Mouse (Mus musculus) midbrain, embryonic 10.5 days (tissue): ENCODE data around the gene Plscr1. TPM values are rescaled to one million over a fixed set of nuclear protein-coding genes. Genes with fewer than 3 reads are reported as not detected.

ENCODE experiments used
- DNase-seq: peaks from one replicate; pipeline ENCODE4 v3.0.0-alpha.2; 2017; ENCODE audit warnings: low spot score
- H3K27ac ChIP-seq: fragments of 300-500 bp; sonication (generic); replicated peaks from 2 replicates; pipeline ENCODE4 v1.5.1; 2016; ENCODE audit warnings: mild to moderate bottlenecking
- H3K27me3 ChIP-seq: fragments of 300-500 bp; sonication (generic); 2 replicates; pipeline ENCODE4 v1.6.1; 2016; ENCODE audit warnings: low read depth, mild to moderate bottlenecking; ENCODE audit not compliant: poor library complexity, severe bottlenecking
- H3K36me3 ChIP-seq: fragments of 300-500 bp; sonication (generic); 2 replicates; pipeline ENCODE4 v1.6.1; 2016; ENCODE audit warnings: mild to moderate bottlenecking, moderate library complexity
- H3K4me1 ChIP-seq: fragments of 300-500 bp; sonication (generic); 2 replicates; pipeline ENCODE4 v1.6.1; 2016
- H3K4me3 ChIP-seq: fragments of 300-500 bp; sonication (generic); 2 replicates; pipeline ENCODE4 v1.5.1; 2016; ENCODE audit warnings: mild to moderate bottlenecking, moderate library complexity
- H3K9me3 ChIP-seq: fragments of 300-500 bp; sonication (generic); replicated peaks from 2 replicates; pipeline ENCODE4 v1.6.1; 2016; ENCODE audit warnings: mild to moderate bottlenecking
- WGBS: fragments of 180-500 bp; shearing (Covaris S2); methylation state at CpG from one replicate; pipeline ENCODE4 v1.1.7; 2016; 5-methylcytosine and 5-hydroxymethylcytosine counted together
- polyA plus RNA-seq: library from polyadenylated mRNA; unstranded; fragments of >200 nt; fragmentation: Nextera tagmentation; extraction: Ambion mirVana; gene quantifications from 2 replicates; pipeline ENCODE4 v1.2.1, GENCODE M21; 2016

Plscr1 gene
- polyA plus RNA-seq = 29.8 and 32.9 TPM in 2 replicates

- H3K9me3 ChIP-seq = no peaks in the 10 kb centered on the region
- peaks cover 20% of the 10 kb centered on the region for H3K4me1 ChIP-seq
- H3K4me3 ChIP-seq = peak within 1 kb of the TSS; percentile 76
- H3K27ac ChIP-seq = peak within 1 kb of the TSS; percentile 94
- 46% methylated on average over 7 of the region's 7 CpGs for WGBS
- no peaks in the 10 kb centered on the region for H3K36me3 ChIP-seq
- DNase-seq = no peak
- no peaks in the 10 kb centered on the region for H3K27me3 ChIP-seq
These were observed at the start of gene Plscr1 for GRCm38 (mm10) chr9:92249447-92249852. Gene Plscr1, plus strand, starts transcription at chr9:92249750.

GRCm38 (mm10) chr9:92204397-92204796 is 45.2 kb upstream of the Plscr1 start:
- Histone ChIP-seq H3K27ac (no peak overlapping the region), H3K9me3 (no peaks in the 10 kb centered on the region), H3K4me1 (no peaks in the 10 kb centered on the region), H3K4me3 (no peak overlapping the region), H3K36me3 (no peaks in the 10 kb centered on the region), H3K27me3 (no peaks in the 10 kb centered on the region)
- DNase-seq = no peak
- WGBS = 66% methylated on average over 2 of the region's 2 CpGs

- no peak for DNase-seq
- no peaks in the 10 kb centered on the region for H3K36me3 ChIP-seq
- H3K4me1 ChIP-seq = no peaks in the 10 kb centered on the region
- no peak overlapping the region for H3K27ac ChIP-seq
- no peaks in the 10 kb centered on the region for H3K27me3 ChIP-seq
- no peaks in the 10 kb centered on the region for H3K9me3 ChIP-seq
- H3K4me3 ChIP-seq = no peak overlapping the region
- 62% methylated on average over 4 of the region's 4 CpGs for WGBS
These were observed 42.2 kb upstream of the Plscr1 start for GRCm38 (mm10) chr9:92207307-92207706.

- Histone ChIP-seq H3K36me3 (no peaks in the 10 kb centered on the region), H3K4me3 (no peak overlapping the region), H3K4me1 (no peaks in the 10 kb centered on the region), H3K27ac (no peak overlapping the region), H3K27me3 (no peaks in the 10 kb centered on the region), H3K9me3 (no peaks in the 10 kb centered on the region)
- no peak for DNase-seq
- WGBS = 86% methylated on average over 8 of the region's 8 CpGs
These were observed 41.8 kb upstream of the Plscr1 start for GRCm38 (mm10) chr9:92207757-92208156.

GRCm38 (mm10) chr9:92209850-92210249 is 39.7 kb upstream of the Plscr1 start:
- Histone ChIP-seq H3K36me3 (no peaks in the 10 kb centered on the region), H3K4me1 (no peaks in the 10 kb centered on the region), H3K4me3 (no peak overlapping the region), H3K27me3 (no peaks in the 10 kb centered on the region), H3K27ac (no peak overlapping the region), H3K9me3 (no peaks in the 10 kb centered on the region)
- 79% methylated on average over 3 of the region's 3 CpGs for WGBS
- DNase-seq = no peak

- no peak for DNase-seq
- WGBS = 87% methylated on average over 7 of the region's 7 CpGs
- no peaks in the 10 kb centered on the region for H3K9me3 ChIP-seq
- no peak overlapping the region for H3K4me3 ChIP-seq
- H3K27me3 ChIP-seq = no peaks in the 10 kb centered on the region
- no peaks in the 10 kb centered on the region for H3K4me1 ChIP-seq
- no peaks in the 10 kb centered on the region for H3K36me3 ChIP-seq
- no peak overlapping the region for H3K27ac ChIP-seq
These were observed 39.1 kb upstream of the Plscr1 start for GRCm38 (mm10) chr9:92210386-92210967.

- H3K36me3 ChIP-seq = no peaks in the 10 kb centered on the region
- H3K27me3 ChIP-seq = no peaks in the 10 kb centered on the region
- no peaks in the 10 kb centered on the region for H3K4me1 ChIP-seq
- H3K4me3 ChIP-seq = no peak overlapping the region
- WGBS = 74% methylated on average over 3 of the region's 3 CpGs
- no peaks in the 10 kb centered on the region for H3K9me3 ChIP-seq
- DNase-seq = no peak
- H3K27ac ChIP-seq = no peak overlapping the region
These were observed 38.5 kb upstream of the Plscr1 start for GRCm38 (mm10) chr9:92211048-92211447.

- Histone ChIP-seq H3K27me3 (no peaks in the 10 kb centered on the region), H3K4me1 (no peaks in the 10 kb centered on the region), H3K4me3 (no peak overlapping the region), H3K27ac (no peak overlapping the region), H3K36me3 (no peaks in the 10 kb centered on the region), H3K9me3 (no peaks in the 10 kb centered on the region)
- WGBS = 80% methylated on average over 4 of the region's 4 CpGs
- no peak for DNase-seq
These were observed 32.1 kb upstream of the Plscr1 start for GRCm38 (mm10) chr9:92217484-92217883.

- no peaks in the 10 kb centered on the region for H3K4me1 ChIP-seq
- DNase-seq = no peak
- H3K9me3 ChIP-seq = no peaks in the 10 kb centered on the region
- no peaks in the 10 kb centered on the region for H3K27me3 ChIP-seq
- H3K36me3 ChIP-seq = no peaks in the 10 kb centered on the region
- WGBS = 88% methylated on average over 2 of the region's 2 CpGs
- H3K27ac ChIP-seq = no peak overlapping the region
- H3K4me3 ChIP-seq = no peak overlapping the region
These were observed 31.7 kb upstream of the Plscr1 start for GRCm38 (mm10) chr9:92217896-92218295.

- Histone ChIP-seq H3K27me3 (no peaks in the 10 kb centered on the region), H3K4me3 (no peak overlapping the region), H3K36me3 (no peaks in the 10 kb centered on the region), H3K27ac (no peak overlapping the region), H3K9me3 (no peaks in the 10 kb centered on the region), H3K4me1 (no peaks in the 10 kb centered on the region)
- DNase-seq = no peak
- 80% methylated on average over 3 of the region's 3 CpGs for WGBS
These were observed 29.4 kb upstream of the Plscr1 start for GRCm38 (mm10) chr9:92220151-92220550.

GRCm38 (mm10) chr9:92221480-92221879 is 28.1 kb upstream of the Plscr1 start:
- H3K4me1 ChIP-seq = no peaks in the 10 kb centered on the region

GRCm38 (mm10) chr9:92224598-92225231 is 24.8 kb upstream of the Plscr1 start:
- 86% methylated on average over 1 of the region's 1 CpGs for WGBS
- Histone ChIP-seq H3K36me3 (no peaks in the 10 kb centered on the region), H3K4me1 (no peaks in the 10 kb centered on the region), H3K27me3 (no peaks in the 10 kb centered on the region), H3K9me3 (no peaks in the 10 kb centered on the region), H3K4me3 (no peak overlapping the region), H3K27ac (no peak overlapping the region)
- DNase-seq = no peak

More at GRCm38 (mm10) chr9:92221480-92221879, 28.1 kb upstream of the Plscr1 start:
- DNase-seq = no peak
- Histone ChIP-seq H3K4me3 (no peak overlapping the region), H3K27me3 (no peaks in the 10 kb centered on the region), H3K9me3 (no peaks in the 10 kb centered on the region), H3K36me3 (no peaks in the 10 kb centered on the region), H3K27ac (no peak overlapping the region)

- no peak for DNase-seq
- no peaks in the 10 kb centered on the region for H3K27me3 ChIP-seq
- H3K9me3 ChIP-seq = no peaks in the 10 kb centered on the region
- no peaks in the 10 kb centered on the region for H3K36me3 ChIP-seq
- no peaks in the 10 kb centered on the region for H3K4me1 ChIP-seq
- H3K27ac ChIP-seq = no peak overlapping the region
- WGBS = 91% methylated on average over 3 of the region's 3 CpGs
- no peak overlapping the region for H3K4me3 ChIP-seq
These were observed 23.4 kb upstream of the Plscr1 start for GRCm38 (mm10) chr9:92226127-92226655.
